Mouse (Mus musculus) mouse embryonic stem cell (cell line): Measurements from ENCODE around the gene Henmt1.

Experiments used
- in situ Hi-C, 2 experiments: fragments of 300-500 bp; cut with MboI; formaldehyde crosslinking; loops; 1 replicate in 1 of 2; 3 replicates in 1 of 2; pipeline ENCODE4 v1.14.3; 2019 to 2020; ENCODE audit warnings: low sequenced_read_pairs in 2 of 2, low pct_unique_long_range_greater_than_20kb in 1 of 2, mixed read lengths in 1 of 2; ENCODE audit not compliant: unreplicated experiment in 1 of 2

Gene Henmt1

GRCm38 (mm10) chr3:108987009-108987659 lies 47.5 kb downstream of the Henmt1 start:
- in situ Hi-C loops: no loop called here

GRCm38 (mm10) chr3:108989971-108990548 lies 50.4 kb downstream of the Henmt1 start:
- in situ Hi-C loops: no loop called here

- in situ Hi-C loops: no loop called here
These were observed 54.8 kb downstream of the Henmt1 start for GRCm38 (mm10) chr3:108994477-108994876.

GRCm38 (mm10) chr3:108995379-108995778 lies 55.7 kb downstream of the Henmt1 start:
- in situ Hi-C loops: no loop called here

- in situ Hi-C loops: no loop called here
These were observed 57.6 kb downstream of the Henmt1 start for GRCm38 (mm10) chr3:108997284-108997683.

- in situ Hi-C loops: no loop called here
These were observed 58.1 kb downstream of the Henmt1 start for GRCm38 (mm10) chr3:108997762-108998161.

- in situ Hi-C loops: no loop called here
These were observed 59.5 kb downstream of the Henmt1 start for GRCm38 (mm10) chr3:108999173-108999572.

GRCm38 (mm10) chr3:109005777-109006176 lies 66.1 kb downstream of the Henmt1 start:
- in situ Hi-C loops: no loop called here

- in situ Hi-C loops: no loop called here
These were observed 68.5 kb downstream of the Henmt1 start for GRCm38 (mm10) chr3:109008180-109008579.
